Mouse (Mus musculus): ENCODE measurements at regions not wholly inside any gene's neighbourhood (a gene's known extent, or its start where the extent isn't known, plus 50 kb on each side); places are given as distances from the start of the nearest gene placed in this dataset.

DNA sequence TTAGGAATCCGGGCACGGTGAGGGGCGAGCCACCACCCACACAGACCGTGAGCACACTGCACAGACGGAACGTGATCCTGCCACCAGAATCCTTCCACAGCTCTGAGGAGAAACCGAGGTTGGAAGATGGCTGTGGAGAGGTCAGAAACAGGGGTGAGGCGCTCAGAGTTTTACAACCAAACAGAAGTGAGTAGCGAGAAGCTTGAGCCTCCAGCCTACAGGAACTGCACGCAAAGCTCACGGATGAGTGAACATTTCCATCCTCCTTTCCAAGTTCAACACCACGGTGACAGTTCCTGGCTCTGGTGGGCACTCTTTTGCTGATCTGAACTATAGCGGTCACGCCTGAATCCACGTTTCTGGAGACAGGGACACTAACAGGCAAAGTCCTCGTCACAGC is 225.6 kb downstream of the Bcl2l11 start:
- TF ChIP-seq HCFC1 (IDR thresholded peaks at IDR 0.05; ENCODE audit: borderline replicate concordance, insufficient read depth, low read length) = no peak
- TF ChIP-seq MAFK (IDR thresholded peaks at IDR 0.05; ENCODE audit: insufficient read depth, low read depth, low read length) = no peak
- TF ChIP-seq ZNF384 (IDR thresholded peaks at IDR 0.05; ENCODE audit: low read depth, low read length) = no peak
